Mouse (Mus musculus) embryonic fibroblast, embryonic 13.5 days (primary cell): ENCODE measurements at regions not wholly inside any gene's neighbourhood (a gene's known extent, or its start where the extent isn't known, plus 50 kb on each side); places are given as distances from the start of the nearest gene placed in this dataset.

Experiments
- H3K27ac ChIP-seq: 2 replicates; pipeline ENCODE4 v1.5.1; 2012; ENCODE audit warnings: low read length, control low read depth, inconsistent platforms; ENCODE audit not compliant: insufficient read depth
- H3K4me1 ChIP-seq: 2 replicates; pipeline ENCODE4 v1.6.1; 2011; ENCODE audit warnings: low read length; ENCODE audit not compliant: control insufficient read depth, insufficient read depth
- H3K4me3 ChIP-seq: 2 replicates; pipeline ENCODE4 v1.5.1; 2011; ENCODE audit warnings: mild to moderate bottlenecking, control low read depth, low read length; ENCODE audit not compliant: insufficient read depth
- CTCF ChIP-seq: IDR thresholded peaks from 2 replicates; pipeline ENCODE4 v1.5.1; 2011; ENCODE audit warnings: mild to moderate bottlenecking, control low read depth, low read length, moderate library complexity, borderline replicate concordance; ENCODE audit not compliant: insufficient read depth
- POLR2A ChIP-seq: IDR thresholded peaks from 2 replicates; pipeline ENCODE4 v1.6.1; 2011; ENCODE audit warnings: low read depth, mild to moderate bottlenecking, control low read depth, low read length, moderate library complexity

- H3K4me3 ChIP-seq = no peak overlapping the region
- TF ChIP-seq POLR2A (no peak), CTCF (no peak)
- H3K27ac ChIP-seq = no peak overlapping the region
- no peaks in the 10 kb centered on the region for H3K4me1 ChIP-seq
These were observed 96.7 kb downstream of the 1500009L16Rik start for GRCm38 (mm10) chr10:83819266-83819949.

- Histone ChIP-seq H3K4me1 (no peaks in the 10 kb centered on the region), H3K4me3 (no peak overlapping the region), H3K27ac (no peak overlapping the region)
- TF ChIP-seq CTCF (no peak), POLR2A (no peak)
These were observed 97.2 kb downstream of the 1500009L16Rik start for GRCm38 (mm10) chr10:83819950-83820275.

GRCm38 (mm10) chr10:83821089-83821488 lies 98.4 kb downstream of the 1500009L16Rik start:
- H3K27ac ChIP-seq = no peak overlapping the region
- no peaks in the 10 kb centered on the region for H3K4me1 ChIP-seq
- H3K4me3 ChIP-seq = no peak overlapping the region
- TF ChIP-seq CTCF (no peak), POLR2A (no peak)

GRCm38 (mm10) chr10:83826105-83826504 lies 103.4 kb downstream of the 1500009L16Rik start:
- TF ChIP-seq CTCF = no peak
- no peak for TF ChIP-seq POLR2A
- Histone ChIP-seq H3K4me1 (no peaks in the 10 kb centered on the region), H3K4me3 (no peak overlapping the region), H3K27ac (no peak overlapping the region)

- Histone ChIP-seq H3K4me3 (no peak overlapping the region), H3K27ac (peak overlapping the region; percentile 6)
- TF ChIP-seq CTCF = no peak
- TF ChIP-seq POLR2A = no peak
These were observed 113.7 kb downstream of the 1500009L16Rik start for GRCm38 (mm10) chr10:83836351-83836750.

GRCm38 (mm10) chr10:83840226-83840625 lies 117.6 kb downstream of the 1500009L16Rik start:
- no peak for TF ChIP-seq CTCF
- no peak overlapping the region for H3K27ac ChIP-seq
- no peaks in the 10 kb centered on the region for H3K4me1 ChIP-seq
- no peak overlapping the region for H3K4me3 ChIP-seq

More at GRCm38 (mm10) chr10:83836351-83836750, 113.7 kb downstream of the 1500009L16Rik start:
- H3K4me1 ChIP-seq = no peaks in the 10 kb centered on the region

GRCm38 (mm10) chr10:83850881-83851280 lies 128.2 kb downstream of the 1500009L16Rik start:
- Histone ChIP-seq H3K4me1 (peaks cover 4% of the 10 kb centered on the region; the same call in 1 of the 2 replicates), H3K4me3 (no peak overlapping the region), H3K27ac (no peak overlapping the region)
- TF ChIP-seq CTCF = no peak

GRCm38 (mm10) chr10:83852194-83852593 lies 129.5 kb downstream of the 1500009L16Rik start:
- Histone ChIP-seq H3K4me1 (no peaks in the 10 kb centered on the region), H3K27ac (no peak overlapping the region)
- no peak for TF ChIP-seq POLR2A
- no peak for TF ChIP-seq CTCF

GRCm38 (mm10) chr10:83852806-83853205 lies 130.1 kb downstream of the 1500009L16Rik start:
- Histone ChIP-seq H3K27ac (no peak overlapping the region), H3K4me3 (no peak overlapping the region), H3K4me1 (no peaks in the 10 kb centered on the region)
- TF ChIP-seq CTCF = no peak
- TF ChIP-seq POLR2A = no peak

More at GRCm38 (mm10) chr10:83852194-83852593, 129.5 kb downstream of the 1500009L16Rik start:
- H3K4me3 ChIP-seq = no peak overlapping the region

- TF ChIP-seq POLR2A (no peak), CTCF (no peak)
These were observed 135.3 kb downstream of the 1500009L16Rik start for GRCm38 (mm10) chr10:83857794-83858442.

More at GRCm38 (mm10) chr10:83857794-83858442, 135.3 kb downstream of the 1500009L16Rik start:
- no peak overlapping the region for H3K27ac ChIP-seq
- H3K4me3 ChIP-seq = no peak overlapping the region
- no peaks in the 10 kb centered on the region for H3K4me1 ChIP-seq
